Mouse (Mus musculus): Measurements from ENCODE around the gene Cnih3.

Gene Cnih3

GRCm38 (mm10) chr1:181403056-181403455 is 50.6 kb downstream of the Cnih3 start:
- DNase-seq (ENCODE audit: low read depth, low spot score): no peak

- DNase-seq (ENCODE audit: low read depth, low spot score): no peak
These were observed 54.9 kb downstream of the Cnih3 start for GRCm38 (mm10) chr1:181407281-181407680.

GRCm38 (mm10) chr1:181408086-181408975 is 55.9 kb downstream of the Cnih3 start:
- no peak for DNase-seq (ENCODE audit: low read depth, low spot score)

GRCm38 (mm10) chr1:181409693-181410092 is 57.3 kb downstream of the Cnih3 start:
- DNase-seq (ENCODE audit: low read depth, low spot score): no peak

- no peak for DNase-seq (ENCODE audit: low read depth, low spot score)
These were observed 58.3 kb downstream of the Cnih3 start for GRCm38 (mm10) chr1:181410647-181411254.

GRCm38 (mm10) chr1:181414985-181415384 is 62.6 kb downstream of the Cnih3 start:
- no peak for DNase-seq (ENCODE audit: low read depth, low spot score)

GRCm38 (mm10) chr1:181416841-181417240 is 64.4 kb downstream of the Cnih3 start:
- no peak for DNase-seq (ENCODE audit: low read depth, low spot score)

GRCm38 (mm10) chr1:181417937-181418523 is 65.6 kb downstream of the Cnih3 start:
- DNase-seq (ENCODE audit: low read depth, low spot score): no peak

GRCm38 (mm10) chr1:181420080-181420536 is 67.7 kb downstream of the Cnih3 start:
- DNase-seq (ENCODE audit: low read depth, low spot score): no peak

- no peak for DNase-seq (ENCODE audit: low read depth, low spot score)
These were observed 70.4 kb downstream of the Cnih3 start for GRCm38 (mm10) chr1:181422796-181423195.

GRCm38 (mm10) chr1:181424922-181425321 is 72.5 kb downstream of the Cnih3 start:
- no peak for DNase-seq (ENCODE audit: low read depth, low spot score)

- DNase-seq (ENCODE audit: low read depth, low spot score): no peak
These were observed 73.0 kb downstream of the Cnih3 start for GRCm38 (mm10) chr1:181425388-181425787.

- no peak for DNase-seq (ENCODE audit: low read depth, low spot score)
These were observed 74.0 kb downstream of the Cnih3 start for GRCm38 (mm10) chr1:181426406-181426805.

- DNase-seq (ENCODE audit: low read depth, low spot score): no peak
These were observed 80.8 kb downstream of the Cnih3 start for GRCm38 (mm10) chr1:181433263-181433662.

- DNase-seq (ENCODE audit: low read depth, low spot score): no peak
These were observed 83.0 kb downstream of the Cnih3 start for GRCm38 (mm10) chr1:181435414-181435813.

GRCm38 (mm10) chr1:181440982-181441603 is 88.7 kb downstream of the Cnih3 start:
- DNase-seq (ENCODE audit: low read depth, low spot score): no peak

GRCm38 (mm10) chr1:181441654-181442241 is 89.3 kb downstream of the Cnih3 start:
- DNase-seq (ENCODE audit: low read depth, low spot score): no peak

GRCm38 (mm10) chr1:181445041-181445440 is 92.6 kb downstream of the Cnih3 start:
- DNase-seq (ENCODE audit: low read depth, low spot score): no peak

- DNase-seq (ENCODE audit: low read depth, low spot score): peak; percentile 23
These were observed 93.3 kb downstream of the Cnih3 start for GRCm38 (mm10) chr1:181445630-181446257.

- DNase-seq (ENCODE audit: low read depth, low spot score): no peak
These were observed 94.2 kb downstream of the Cnih3 start for GRCm38 (mm10) chr1:181446591-181447114.

GRCm38 (mm10) chr1:181447576-181447975 is 95.1 kb downstream of the Cnih3 start:
- no peak for DNase-seq (ENCODE audit: low read depth, low spot score)
